Mouse (Mus musculus): ENCODE measurements around the gene Cfap77. TPM values are rescaled to one million over a fixed set of nuclear protein-coding genes. Genes with fewer than 3 reads are reported as not detected.

The Cfap77 gene
- polyA plus RNA-seq, 3 experiments from 2014 or later, result 0.73 to 0.95 TPM; not detected in 1

DNA sequence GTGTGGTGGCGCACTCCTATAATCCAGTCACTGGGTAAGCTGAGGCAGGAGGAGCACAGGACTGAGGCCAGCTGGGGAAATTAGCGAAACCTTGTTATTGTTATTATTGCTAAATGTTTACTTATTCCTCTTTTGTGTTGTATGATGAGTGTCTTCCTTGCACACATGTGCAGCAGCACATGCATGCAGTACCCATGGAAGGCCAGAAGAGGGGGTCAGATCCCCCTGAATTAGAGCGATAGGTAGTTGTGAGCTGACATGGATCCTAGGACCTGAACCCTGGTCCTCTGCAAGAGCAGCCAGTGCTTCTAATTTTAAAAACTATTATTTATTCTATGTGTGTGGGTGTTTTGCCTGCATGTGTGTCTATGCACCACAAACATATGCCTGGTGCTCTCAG lies 124.3 kb downstream of the Cfap77 start:
- ATAC-seq, result no peak

DNA sequence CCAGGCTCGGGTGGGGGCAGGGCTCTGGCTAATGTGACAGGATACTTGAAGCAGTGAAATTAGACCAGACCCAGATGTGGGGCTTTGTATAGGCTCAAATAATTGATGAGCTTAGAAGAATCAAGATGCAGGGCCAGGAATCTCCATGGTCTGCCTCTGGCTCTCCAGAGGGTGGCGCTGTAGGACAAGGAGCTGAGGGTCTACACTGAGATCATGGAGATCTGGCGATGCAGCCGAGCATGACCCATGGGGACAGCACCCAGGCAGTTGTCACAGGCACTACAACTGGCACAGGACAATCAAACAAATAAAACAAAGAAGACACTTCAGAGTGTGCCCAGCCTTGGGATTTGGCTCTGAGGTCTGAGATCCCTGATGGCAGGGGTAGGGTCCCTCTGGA lies 131.0 kb downstream of the Cfap77 start:
- no peak for ATAC-seq

DNA sequence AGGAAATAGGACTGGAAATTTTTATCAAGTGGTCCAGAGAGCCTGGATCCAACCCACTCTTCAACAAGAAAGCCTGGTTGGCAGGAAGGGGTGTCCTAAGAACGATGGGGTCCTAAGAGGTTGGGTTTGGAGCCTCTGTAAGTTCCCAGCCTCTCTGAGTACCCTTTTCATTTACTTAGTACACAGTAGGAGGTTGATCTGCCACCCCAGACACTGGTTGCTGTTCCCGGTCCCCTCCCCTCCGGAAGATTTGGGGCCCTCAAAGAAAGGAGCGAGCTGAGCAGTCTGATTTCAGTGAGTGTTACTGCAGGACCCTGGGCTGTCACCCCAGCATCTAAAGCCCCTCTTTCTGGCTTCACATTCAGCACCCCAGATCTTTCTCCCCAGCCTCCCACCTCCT lies 135.9 kb downstream of the Cfap77 start:
- no peak for ATAC-seq

- no peak for ATAC-seq
These were observed 137.1 kb downstream of the Cfap77 start for GRCm38 (mm10) chr2:28917518-28918361.

- ATAC-seq, result no peak
These were observed 137.7 kb downstream of the Cfap77 start for GRCm38 (mm10) chr2:28917156-28917517.

GRCm38 (mm10) chr2:28916513-28916865 lies 138.4 kb downstream of the Cfap77 start, which contains the start of gene Barhl1:
TSS of gene Barhl1 (minus strand) at chr2:28916668.
- no peak for ATAC-seq

GRCm38 (mm10) chr2:28915768-28916512 lies 138.9 kb downstream of the Cfap77 start:
- no peak for ATAC-seq

GRCm38 (mm10) chr2:28915104-28915738 lies 139.6 kb downstream of the Cfap77 start:
- ATAC-seq, result no peak

- ATAC-seq, result no peak
These were observed 140.7 kb downstream of the Cfap77 start for GRCm38 (mm10) chr2:28914121-28914520.

GRCm38 (mm10) chr2:28912961-28913360 lies 141.9 kb downstream of the Cfap77 start:
- ATAC-seq, result no peak

DNA sequence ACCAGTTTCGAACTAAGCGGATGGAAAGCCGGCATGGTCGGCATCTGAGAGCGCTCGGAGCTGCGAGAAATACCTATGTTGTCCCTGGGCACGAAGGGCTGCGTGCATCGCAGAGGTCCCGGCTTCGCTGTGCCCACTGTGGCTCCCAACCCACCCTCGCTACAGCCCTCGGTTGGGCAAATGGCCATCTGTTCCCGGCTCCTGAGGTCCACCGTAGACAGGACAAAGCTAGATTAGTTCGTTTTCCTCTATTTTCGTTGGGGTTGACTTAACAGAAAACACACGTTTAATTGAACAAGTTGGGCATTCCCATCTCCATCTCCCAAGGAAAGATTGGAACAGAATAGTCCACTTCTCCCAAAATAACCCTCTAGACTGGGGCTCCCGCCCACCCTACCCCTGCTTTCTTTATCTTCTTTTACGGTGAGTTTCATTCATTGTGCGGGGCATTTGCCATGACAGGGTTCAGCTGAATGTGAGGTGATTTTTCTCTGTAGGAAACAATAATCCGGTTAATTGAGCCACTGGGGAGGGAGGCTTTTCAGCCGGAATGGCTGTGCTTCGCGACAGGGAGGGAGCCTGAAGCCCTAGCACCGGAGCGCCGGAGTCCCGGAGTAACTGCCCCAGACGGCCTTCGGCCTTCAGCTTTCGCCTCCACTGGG lies 142.7 kb downstream of the Cfap77 start:
- no peak for ATAC-seq

- no peak for ATAC-seq
These were observed 143.4 kb downstream of the Cfap77 start for GRCm38 (mm10) chr2:28911331-28912038.

- ATAC-seq, result no peak
These were observed 144.0 kb downstream of the Cfap77 start for GRCm38 (mm10) chr2:28910877-28911276.

- ATAC-seq, result no peak
These were observed 144.8 kb downstream of the Cfap77 start for GRCm38 (mm10) chr2:28909818-28910710.

DNA sequence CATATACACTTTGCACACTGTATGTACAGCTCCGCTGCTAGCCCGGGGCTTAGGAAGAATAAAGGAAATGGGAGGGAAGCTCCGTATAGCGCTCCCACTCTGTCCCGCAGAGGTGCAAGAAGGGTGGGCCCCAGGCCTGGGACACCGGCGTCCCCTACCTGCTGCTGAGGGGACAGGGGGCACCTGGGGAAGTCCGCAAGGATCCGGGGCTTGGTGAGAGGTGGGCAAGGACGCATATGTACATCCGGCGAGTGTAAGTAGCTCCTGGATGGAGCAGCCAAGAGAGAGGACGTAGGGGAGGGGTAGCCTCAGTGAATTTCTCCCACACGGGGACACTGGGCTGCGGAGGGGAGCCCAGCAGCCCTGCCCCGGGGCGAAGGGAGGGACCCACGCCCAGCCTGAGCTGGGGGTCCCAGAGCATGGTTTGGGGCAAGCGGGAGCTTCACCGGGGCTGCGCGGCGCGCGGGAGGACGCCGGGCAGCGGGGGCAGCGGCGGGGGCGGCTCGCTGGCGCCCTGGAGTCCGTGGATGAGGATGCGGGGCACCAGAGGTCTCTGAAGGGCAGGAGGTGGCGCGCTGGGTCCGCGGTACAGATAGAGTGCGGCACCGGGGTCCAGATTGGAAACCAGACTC lies 145.6 kb downstream of the Cfap77 start:
- no peak for ATAC-seq

DNA sequence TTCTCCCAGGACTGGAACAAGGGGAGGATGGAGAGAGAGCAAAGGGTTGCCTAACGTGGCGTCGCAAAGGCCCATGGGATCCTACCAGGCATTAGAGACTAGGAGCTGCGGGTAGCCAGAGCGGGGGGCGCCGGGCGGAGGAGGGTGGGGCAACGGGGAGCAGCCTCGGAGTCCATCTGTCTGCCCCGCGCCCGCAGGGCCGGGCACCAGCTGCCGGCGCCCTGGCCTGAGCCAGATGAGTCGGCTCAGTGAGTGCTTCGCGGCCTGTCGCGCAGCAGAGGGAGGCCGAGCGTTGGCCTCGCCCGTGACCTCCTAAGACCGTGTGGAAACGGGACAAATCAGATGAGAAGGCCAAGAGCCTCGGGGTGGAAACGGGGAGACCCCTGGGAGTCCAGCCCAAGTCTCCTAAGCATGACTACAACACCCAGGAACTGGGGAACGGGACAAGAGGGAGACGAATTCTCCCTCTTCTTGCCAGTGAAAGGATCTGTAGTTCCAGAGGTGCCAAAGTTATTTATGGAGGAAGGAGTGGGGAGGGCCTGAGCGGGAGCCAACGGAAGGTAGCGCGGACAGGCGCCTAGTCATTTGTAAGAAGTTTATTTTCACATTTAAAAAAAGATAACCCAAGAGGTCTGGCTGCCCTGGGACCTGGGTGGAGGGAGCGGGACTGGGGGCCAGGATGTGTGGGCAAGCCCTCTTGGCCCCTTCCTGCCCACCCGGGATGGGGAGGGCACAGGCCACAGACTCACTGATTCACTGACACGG lies 146.3 kb downstream of the Cfap77 start:
- no peak for ATAC-seq

GRCm38 (mm10) chr2:28907691-28908388 lies 147.0 kb downstream of the Cfap77 start:
- no peak for ATAC-seq

GRCm38 (mm10) chr2:28905561-28905960 lies 149.3 kb downstream of the Cfap77 start:
- no peak for ATAC-seq

- no peak for ATAC-seq
These were observed 150.1 kb downstream of the Cfap77 start for GRCm38 (mm10) chr2:28904786-28905185.

All from inflammation-experienced regulatory T-cells, adult 6 months (primary cell).